Mouse (Mus musculus) hindbrain, embryonic 14.5 days (tissue): ENCODE results near the gene Mrps23. TPM values are rescaled to one million over a fixed set of nuclear protein-coding genes. Genes with fewer than 3 reads are reported as not detected.
A peak's percentile ranks its signal among the peaks of the same experiment; 100 is the strongest.
"Not testable (repeated sequence)": the region's sequence is repeated elsewhere in the genome, so short reads cannot be mapped to it uniquely, and the experiment has no call there.

ENCODE experiments used
- ATAC-seq: fragments of 200-750 bp; cut with Nextera tagmentation; 2 replicates; pipeline ENCODE4 v1.8.0; 2017; ENCODE audit warnings: moderate number of reproducible peaks, mild to moderate bottlenecking, moderate TSS enrichment, moderate library complexity; ENCODE audit not compliant: low FRiP score
- DNase-seq: peaks from one replicate; pipeline ENCODE4 v3.0.0-alpha.2; 2015; ENCODE audit warnings: low spot score
- H3K27ac ChIP-seq: fragments of 300-500 bp; sonication (generic); 2 replicates; pipeline ENCODE4 v1.5.1; 2014; ENCODE audit warnings: mild to moderate bottlenecking, moderate library complexity
- H3K27me3 ChIP-seq: fragments of 300-500 bp; sonication (generic); 2 replicates; pipeline ENCODE4 v1.6.1; 2014; ENCODE audit warnings: mild to moderate bottlenecking, low read length, mixed read lengths; ENCODE audit not compliant: control insufficient read depth, insufficient read depth
- H3K36me3 ChIP-seq: fragments of 300-500 bp; sonication (generic); replicated peaks from 2 replicates; pipeline ENCODE4 v1.6.1; 2014; ENCODE audit not compliant: control insufficient read depth, insufficient read depth
- H3K4me1 ChIP-seq: fragments of 300-500 bp; sonication (generic); replicated peaks from 2 replicates; pipeline ENCODE4 v1.6.1; 2014; ENCODE audit warnings: antibody characterized with exemption, low read length, mixed read lengths; ENCODE audit not compliant: control insufficient read depth, insufficient read depth
- H3K4me2 ChIP-seq: fragments of 300-500 bp; sonication (generic); replicated peaks from 2 replicates; pipeline ENCODE4 v1.6.1; 2014; ENCODE audit warnings: mild to moderate bottlenecking, moderate library complexity
- H3K4me3 ChIP-seq: fragments of 300-500 bp; sonication (generic); replicated peaks from 2 replicates; pipeline ENCODE4 v1.5.1; 2014; ENCODE audit warnings: mild to moderate bottlenecking, low read length
- H3K9ac ChIP-seq: fragments of 300-500 bp; sonication (generic); 2 replicates; pipeline ENCODE4 v1.6.1; 2014
- H3K9me3 ChIP-seq: fragments of 300-500 bp; sonication (generic); 2 replicates; pipeline ENCODE4 v1.6.1; 2016; ENCODE audit warnings: low read length; ENCODE audit not compliant: control insufficient read depth
- WGBS: fragments of 180-500 bp; shearing (Covaris S2); extraction: QIAGEN DNeasy Blood & Tissue Kit; methylation state at CpG from one replicate; pipeline ENCODE4 v1.1.7; 2014; 5-methylcytosine and 5-hydroxymethylcytosine counted together
- polyA plus RNA-seq: library from polyadenylated mRNA; unstranded; fragments of >200 nt; fragmentation: Nextera tagmentation; extraction: Ambion mirVana; gene quantifications from 2 replicates; pipeline ENCODE4 v1.2.1, GENCODE M21; 2014

Mrps23 gene
- polyA plus RNA-seq, 1 experiment from 2014 or later: 67.8 TPM

- peak; percentile 90 for ATAC-seq
- Histone ChIP-seq H3K4me2 (peak overlapping the region; percentile 44), H3K9ac (peak overlapping the region; percentile 51), H3K27ac (peak overlapping the region; percentile 76), H3K4me3 (no peak overlapping the region), H3K36me3 (peaks cover 26% of the 10 kb centered on the region), H3K9me3 (no peaks in the 10 kb centered on the region), H3K4me1 (peaks cover 18% of the 10 kb centered on the region), H3K27me3 (peaks cover 16% of the 10 kb centered on the region)
- DNase-seq: peak; percentile 75
- 14% methylated on average over 25 of the region's 25 CpGs for WGBS
Measured at GRCm38 (mm10) chr11:88187417-88188133, 16.6 kb upstream of the Mrps23 start.

DNA sequence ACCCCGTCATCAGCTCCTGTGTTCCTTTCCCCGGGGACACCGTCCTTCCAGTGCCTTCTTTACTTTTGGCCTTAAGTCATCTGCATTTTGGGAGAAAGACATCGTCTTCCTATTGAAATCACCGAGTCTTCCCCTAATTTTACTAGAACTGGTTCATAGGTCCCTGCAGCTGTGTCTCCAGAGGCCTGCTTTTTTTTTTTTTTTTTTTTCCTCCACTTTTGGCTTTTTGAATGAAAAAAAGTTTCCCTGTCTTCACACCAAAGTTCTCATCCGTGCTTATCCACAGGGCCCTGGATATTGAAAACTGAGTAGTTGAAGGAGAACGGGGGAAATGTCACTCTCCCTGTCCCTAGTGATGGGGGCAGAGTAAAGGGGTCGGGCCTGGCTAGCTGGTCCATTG lies 16.0 kb upstream of the Mrps23 start:
- H3K27ac ChIP-seq: no peak overlapping the region

GRCm38 (mm10) chr11:88188635-88189034 lies 15.6 kb upstream of the Mrps23 start:
- Histone ChIP-seq H3K27ac (no peak overlapping the region), H3K27me3 (peaks cover 27% of the 10 kb centered on the region), H3K4me1 (peaks cover 29% of the 10 kb centered on the region), H3K36me3 (peaks cover 15% of the 10 kb centered on the region), H3K9ac (no peak overlapping the region), H3K4me2 (no peak overlapping the region), H3K4me3 (no peak overlapping the region), H3K9me3 (no peaks in the 10 kb centered on the region)
- WGBS: 89% methylated on average over 7 of the region's 7 CpGs
- DNase-seq (no peak), ATAC-seq (no peak)

More for the DNA sequence above, 16.0 kb upstream of the Mrps23 start:
- H3K27me3 ChIP-seq: peaks cover 22% of the 10 kb centered on the region
- H3K4me1 ChIP-seq: peaks cover 25% of the 10 kb centered on the region
- H3K4me3 ChIP-seq: no peak overlapping the region
- H3K4me2 ChIP-seq: peak overlapping the region; percentile 44; the same call in 1 of the 2 replicates
- DNase-seq: no peak
- no peak overlapping the region for H3K9ac ChIP-seq
- peaks cover 19% of the 10 kb centered on the region for H3K36me3 ChIP-seq
- WGBS: 49% methylated on average over 8 of the region's 8 CpGs
- H3K9me3 ChIP-seq: no peaks in the 10 kb centered on the region
- ATAC-seq: no peak

DNA sequence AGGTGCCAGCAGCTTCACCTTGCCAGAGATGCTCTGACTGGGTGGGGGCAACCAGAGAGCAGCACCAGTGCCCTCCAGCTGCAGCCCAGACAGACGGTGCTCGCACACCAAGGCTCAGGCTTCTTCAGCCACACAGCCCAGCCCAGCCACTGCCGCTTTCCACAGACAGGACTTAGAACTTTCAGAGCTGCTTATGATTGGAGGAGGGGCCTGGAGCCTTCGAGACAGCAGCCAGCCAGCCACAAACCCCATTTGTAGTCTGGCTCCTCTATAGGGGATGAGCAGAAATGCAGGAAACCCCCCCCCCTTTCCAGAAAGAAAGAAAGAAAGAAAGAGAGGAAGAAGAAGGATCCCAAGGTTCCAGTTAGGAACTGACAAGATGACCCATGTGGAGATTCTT lies 11.6 kb upstream of the Mrps23 start:
- DNase-seq: no peak
- H3K36me3 ChIP-seq: no peaks in the 10 kb centered on the region
- H3K4me3 ChIP-seq: no peak overlapping the region
- ATAC-seq: no peak
- peaks cover 18% of the 10 kb centered on the region for H3K4me1 ChIP-seq
- H3K27me3 ChIP-seq: peaks cover 35% of the 10 kb centered on the region
- no peak overlapping the region for H3K4me2 ChIP-seq
- 21% methylated on average over 4 of the region's 4 CpGs for WGBS
- H3K27ac ChIP-seq: no peak overlapping the region
- no peak overlapping the region for H3K9ac ChIP-seq
- H3K9me3 ChIP-seq: no peaks in the 10 kb centered on the region

DNA sequence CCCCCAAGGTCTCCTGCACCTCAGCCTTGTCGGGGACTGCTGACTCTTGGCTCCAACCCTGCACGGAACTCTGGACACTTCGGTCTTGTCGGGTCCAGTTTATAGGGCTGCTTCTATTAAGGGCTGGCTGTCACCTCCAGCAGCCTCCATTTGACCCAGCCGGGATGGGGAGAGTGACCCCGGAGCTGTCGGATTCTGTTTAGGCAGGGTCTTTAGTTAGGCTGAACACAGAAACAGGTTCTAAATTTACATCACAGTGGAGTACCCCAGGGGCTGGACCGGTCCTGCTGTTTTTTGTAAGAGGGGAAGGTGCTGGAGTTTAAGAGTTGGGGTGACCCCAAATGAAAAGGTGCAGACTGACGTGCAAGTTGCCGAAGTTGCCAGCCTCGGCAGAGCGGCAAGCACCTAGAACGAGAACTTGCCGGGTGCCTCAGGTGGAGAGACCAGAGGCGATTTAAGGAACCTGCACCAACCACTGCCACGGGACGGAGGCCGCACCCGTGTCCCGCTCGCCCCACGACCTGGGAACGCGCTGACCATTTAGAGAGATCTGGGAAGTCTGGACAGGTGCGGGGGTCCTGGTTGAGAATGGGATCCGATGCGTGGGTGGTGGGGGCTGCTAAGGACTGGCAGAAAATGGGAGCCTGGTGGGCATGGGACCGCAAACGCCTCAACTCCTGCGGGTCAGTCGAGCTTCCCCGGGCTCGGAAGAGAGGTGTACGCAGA lies 10.9 kb upstream of the Mrps23 start:
- Histone ChIP-seq H3K27me3 (peaks cover 35% of the 10 kb centered on the region), H3K4me2 (no peak overlapping the region), H3K4me1 (peaks cover 14% of the 10 kb centered on the region; the same call in 1 of the 2 replicates), H3K9me3 (no peaks in the 10 kb centered on the region), H3K9ac (no peak overlapping the region), H3K36me3 (no peaks in the 10 kb centered on the region), H3K4me3 (no peak overlapping the region), H3K27ac (no peak overlapping the region)
- WGBS: 7% methylated on average over 34 of the region's 34 CpGs
- ATAC-seq (peak; percentile 19; the same call in 1 of the 2 replicates), DNase-seq (no peak)

- H3K36me3 ChIP-seq: no peaks in the 10 kb centered on the region
- ATAC-seq: no peak
- H3K9me3 ChIP-seq: no peaks in the 10 kb centered on the region
- H3K27me3 ChIP-seq: peaks cover 35% of the 10 kb centered on the region
- WGBS: 19% methylated on average over 29 of the region's 29 CpGs
- no peak for DNase-seq
- no peak overlapping the region for H3K9ac ChIP-seq
- H3K4me3 ChIP-seq: no peak overlapping the region
- H3K4me2 ChIP-seq: no peak overlapping the region
- H3K4me1 ChIP-seq: peaks cover 14% of the 10 kb centered on the region; the same call in 1 of the 2 replicates
- H3K27ac ChIP-seq: no peak overlapping the region
Measured at GRCm38 (mm10) chr11:88193824-88194696, 10.1 kb upstream of the Mrps23 start.

DNA sequence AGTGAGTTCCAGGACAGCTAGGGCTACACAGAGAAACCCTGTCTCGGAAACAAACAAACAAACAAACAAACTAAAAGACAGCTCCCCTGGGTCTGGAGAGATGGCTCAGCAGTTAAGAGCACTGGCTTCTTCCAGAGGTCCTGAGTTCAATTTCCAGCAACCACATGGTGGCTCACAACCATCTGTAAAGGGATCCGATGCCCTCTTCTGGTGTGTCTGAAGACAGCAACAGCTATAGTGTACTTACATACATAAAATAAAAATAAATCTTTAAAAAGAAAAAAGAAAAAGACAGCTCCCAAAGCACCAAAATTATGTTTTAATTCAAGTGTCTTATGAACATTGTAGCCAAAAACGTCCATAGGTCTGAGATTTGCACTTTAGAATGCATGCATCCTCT lies 8.5 kb upstream of the Mrps23 start:
- 87% methylated on average over 3 of the region's 3 CpGs for WGBS

DNA sequence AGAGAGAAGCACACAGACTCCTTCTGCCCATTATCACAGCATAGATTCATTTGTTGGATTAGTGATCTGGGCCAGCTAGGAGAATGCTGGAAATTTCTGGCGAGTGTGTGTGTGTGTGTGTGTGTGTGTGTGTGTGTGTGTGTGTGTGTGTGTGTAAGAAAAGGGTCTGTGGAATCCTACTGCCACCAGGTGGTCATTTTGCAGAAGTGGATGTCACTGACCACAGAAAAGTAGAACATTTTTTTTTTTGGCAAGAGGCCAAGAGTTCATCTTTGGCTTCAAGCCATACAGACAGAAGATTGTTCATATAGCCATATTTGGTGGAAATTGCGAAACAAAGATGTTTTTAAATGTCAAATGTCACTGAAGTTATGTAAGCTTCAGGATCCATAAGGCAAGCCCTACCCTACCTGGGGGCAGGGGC lies 7.0 kb upstream of the Mrps23 start:
- peaks cover 14% of the 10 kb centered on the region; the same call in 1 of the 2 replicates for H3K4me1 ChIP-seq
- no peaks in the 10 kb centered on the region for H3K9me3 ChIP-seq
- ATAC-seq (no peak), DNase-seq (peak; percentile 80)
- H3K27me3 ChIP-seq: peaks cover 23% of the 10 kb centered on the region
- H3K9ac ChIP-seq: no peak overlapping the region
- no peak overlapping the region for H3K27ac ChIP-seq
- WGBS: 7% methylated on average over 2 of the region's 2 CpGs
- no peak overlapping the region for H3K4me3 ChIP-seq
- no peak overlapping the region for H3K4me2 ChIP-seq
- H3K36me3 ChIP-seq: no peaks in the 10 kb centered on the region

More for the DNA sequence above, 8.5 kb upstream of the Mrps23 start:
- H3K9ac ChIP-seq, ATAC-seq, DNase-seq, H3K27ac ChIP-seq, H3K9me3 ChIP-seq, H3K4me3 ChIP-seq, H3K4me2 ChIP-seq, H3K36me3 ChIP-seq: not testable (repeated sequence)
- peaks cover 14% of the 10 kb centered on the region; the same call in 1 of the 2 replicates for H3K4me1 ChIP-seq
- H3K27me3 ChIP-seq: peaks cover 35% of the 10 kb centered on the region

DNA sequence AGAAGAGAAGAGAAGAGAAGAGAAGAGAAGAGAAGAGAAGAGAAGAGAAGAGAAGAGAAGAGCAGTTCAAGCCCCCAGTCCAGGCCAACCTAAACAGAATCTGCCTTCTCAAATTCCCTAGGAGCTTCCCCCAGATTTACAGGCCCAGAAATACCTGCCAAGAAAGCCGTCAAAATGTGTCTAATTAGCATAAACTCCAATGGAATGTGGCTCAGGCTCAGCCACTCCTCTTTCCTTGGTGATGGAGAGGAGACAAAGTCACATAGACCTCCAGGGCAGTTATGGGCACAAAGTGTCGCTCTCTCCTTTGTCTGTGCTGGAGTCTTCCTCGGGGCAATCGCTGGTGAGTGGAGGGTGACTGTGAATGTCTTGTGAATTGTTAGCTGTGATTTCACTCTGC lies 6.0 kb upstream of the Mrps23 start:
- no peaks in the 10 kb centered on the region for H3K36me3 ChIP-seq
- no peak overlapping the region for H3K4me3 ChIP-seq
- H3K27ac ChIP-seq: no peak overlapping the region
- ATAC-seq (no peak), DNase-seq (no peak)
- no peaks in the 10 kb centered on the region for H3K9me3 ChIP-seq
- H3K9ac ChIP-seq: no peak overlapping the region
- H3K4me2 ChIP-seq: no peak overlapping the region
- WGBS: 19% methylated on average over 4 of the region's 4 CpGs
- peaks cover 13% of the 10 kb centered on the region for H3K27me3 ChIP-seq
- peaks cover 9% of the 10 kb centered on the region for H3K4me1 ChIP-seq
